Mouse (Mus musculus) kidney, embryonic 16.5 days (tissue): ENCODE data around the gene Serac1. TPM values are rescaled to one million over a fixed set of nuclear protein-coding genes. Genes with fewer than 3 reads are reported as not detected.
A peak's percentile ranks its signal among the peaks of the same experiment; 100 is the strongest.

ENCODE experiments used
- ATAC-seq: fragments of 200-750 bp; cut with Nextera tagmentation; 2 replicates; pipeline ENCODE4 v1.8.0; 2017; ENCODE audit warnings: moderate TSS enrichment; ENCODE audit not compliant: low FRiP score, low TSS enrichment
- H3K27ac ChIP-seq: fragments of 300-500 bp; sonication (generic); 2 replicates; pipeline ENCODE4 v1.5.1; 2014; ENCODE audit warnings: low read length
- H3K27me3 ChIP-seq: fragments of 300-500 bp; sonication (generic); 2 replicates; pipeline ENCODE4 v1.6.1; 2014; ENCODE audit warnings: low read length, control low read depth, mixed read lengths; ENCODE audit not compliant: insufficient read depth
- H3K36me3 ChIP-seq: fragments of 300-500 bp; sonication (generic); 2 replicates; pipeline ENCODE4 v1.6.1; 2014; ENCODE audit warnings: low read length, control low read depth, mixed read lengths; ENCODE audit not compliant: insufficient read depth
- H3K4me1 ChIP-seq: fragments of 300-500 bp; sonication (generic); 2 replicates; pipeline ENCODE4 v1.6.1; 2014; ENCODE audit warnings: low read length, control low read depth, mixed read lengths; ENCODE audit not compliant: insufficient read depth
- H3K4me2 ChIP-seq: fragments of 300-500 bp; sonication (generic); replicated peaks from 2 replicates; pipeline ENCODE4 v1.6.1; 2014; ENCODE audit warnings: low read depth, low read length
- H3K4me3 ChIP-seq: fragments of 300-500 bp; sonication (generic); 2 replicates; pipeline ENCODE4 v1.5.1; 2014; ENCODE audit warnings: mild to moderate bottlenecking, low read length
- H3K9ac ChIP-seq: fragments of 300-500 bp; sonication (generic); replicated peaks from 2 replicates; pipeline ENCODE4 v1.6.1; 2014; ENCODE audit warnings: low read length
- H3K9me3 ChIP-seq: fragments of 300-500 bp; sonication (generic); 2 replicates; pipeline ENCODE4 v1.6.1; 2016; ENCODE audit warnings: low read length, control low read depth
- WGBS: fragments of 180-500 bp; shearing (Covaris S2); extraction: QIAGEN DNeasy Blood & Tissue Kit; methylation state at CpG from one replicate; pipeline ENCODE4 v1.1.7; 2014; 5-methylcytosine and 5-hydroxymethylcytosine counted together
- polyA plus RNA-seq: library from polyadenylated mRNA; unstranded; fragments of >200 nt; fragmentation: Nextera tagmentation; extraction: Ambion mirVana; gene quantifications from 2 replicates; pipeline ENCODE4 v1.2.1, GENCODE M21; 2015

Serac1 gene
- polyA plus RNA-seq, 1 experiment from 2014 or later: 5.1 TPM

DNA sequence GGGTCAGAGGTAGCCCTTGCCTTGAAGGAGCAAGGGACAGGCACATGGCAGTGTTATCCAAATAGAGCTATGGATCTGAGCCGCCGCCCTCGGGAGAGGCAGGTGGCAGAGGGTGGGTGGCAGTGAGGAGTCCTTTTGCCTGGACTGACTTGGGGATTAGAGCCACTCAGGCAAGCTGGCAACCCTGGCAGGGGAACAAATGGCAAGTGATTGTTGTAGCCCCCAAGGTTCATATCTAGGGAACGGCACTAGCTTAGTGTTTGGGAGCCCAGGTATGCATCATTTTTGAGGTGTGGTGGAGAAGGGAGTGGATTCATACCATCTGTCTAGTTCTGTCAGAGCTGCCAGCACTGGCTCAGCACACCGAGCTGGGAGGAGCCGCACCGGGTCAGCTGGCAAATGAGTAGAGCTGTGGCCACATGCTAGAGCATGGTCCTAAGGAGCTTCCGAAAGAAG lies 78.6 kb downstream of the Serac1 start:
- Histone ChIP-seq H3K27me3 (no peaks in the 10 kb centered on the region), H3K4me1 (peaks cover 6% of the 10 kb centered on the region), H3K4me2 (no peak overlapping the region), H3K9me3 (no peaks in the 10 kb centered on the region), H3K36me3 (peaks cover 3% of the 10 kb centered on the region), H3K4me3 (no peak overlapping the region), H3K27ac (no peak overlapping the region), H3K9ac (no peak overlapping the region)
- WGBS: 89% methylated on average over 8 of the region's 8 CpGs
- ATAC-seq: no peak

DNA sequence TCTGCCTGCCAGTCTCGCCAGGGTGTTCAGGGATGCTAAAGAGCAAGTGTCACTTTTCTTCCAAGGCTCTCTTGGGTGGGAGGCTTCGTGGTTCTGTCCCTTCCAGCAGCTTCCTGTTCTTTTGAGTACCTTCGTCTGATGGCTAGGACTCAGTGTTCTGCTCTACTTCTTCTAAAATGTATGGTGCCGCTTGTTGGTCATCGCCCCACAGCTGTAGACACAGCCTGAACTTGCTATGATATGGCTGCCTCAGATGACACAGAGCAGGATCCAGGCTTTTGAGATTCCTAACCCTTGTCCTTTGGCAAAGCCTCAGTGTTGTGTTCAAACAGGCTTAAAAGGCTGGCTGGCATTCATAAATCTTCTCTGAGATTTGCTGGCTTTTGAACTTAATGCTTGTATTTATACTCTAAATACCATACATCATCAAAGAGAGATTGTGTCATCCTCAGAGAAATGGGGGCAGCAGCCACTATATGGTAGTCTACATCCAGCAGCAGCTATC lies 80.5 kb downstream of the Serac1 start:
- WGBS: 77% methylated on average over 5 of the region's 5 CpGs
- peaks cover 3% of the 10 kb centered on the region for H3K36me3 ChIP-seq
- no peaks in the 10 kb centered on the region for H3K27me3 ChIP-seq

DNA sequence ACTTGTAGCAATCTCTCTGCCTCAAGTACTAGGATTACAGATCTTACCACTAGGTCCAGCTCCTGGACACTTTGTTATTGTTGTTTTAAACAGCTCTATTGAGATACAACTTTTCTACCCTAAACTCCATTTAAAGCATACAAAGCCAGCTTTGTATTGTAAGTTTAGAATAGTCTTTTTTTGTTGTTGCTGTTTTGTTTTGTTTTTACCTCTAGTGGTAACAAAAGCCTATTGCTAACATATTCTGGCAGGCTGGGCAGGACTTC lies 81.4 kb downstream of the Serac1 start:
- Histone ChIP-seq H3K9me3 (no peaks in the 10 kb centered on the region), H3K9ac (no peak overlapping the region), H3K27me3 (no peaks in the 10 kb centered on the region), H3K27ac (no peak overlapping the region), H3K4me1 (no peaks in the 10 kb centered on the region), H3K4me2 (no peak overlapping the region), H3K36me3 (peaks cover 3% of the 10 kb centered on the region; the same call in 1 of the 2 replicates), H3K4me3 (no peak overlapping the region)
- ATAC-seq: no peak

More for the DNA sequence above, 80.5 kb downstream of the Serac1 start:
- Histone ChIP-seq H3K4me1 (no peaks in the 10 kb centered on the region), H3K4me3 (no peak overlapping the region), H3K9me3 (no peaks in the 10 kb centered on the region), H3K9ac (no peak overlapping the region), H3K27ac (no peak overlapping the region), H3K4me2 (no peak overlapping the region)
- no peak for ATAC-seq

DNA sequence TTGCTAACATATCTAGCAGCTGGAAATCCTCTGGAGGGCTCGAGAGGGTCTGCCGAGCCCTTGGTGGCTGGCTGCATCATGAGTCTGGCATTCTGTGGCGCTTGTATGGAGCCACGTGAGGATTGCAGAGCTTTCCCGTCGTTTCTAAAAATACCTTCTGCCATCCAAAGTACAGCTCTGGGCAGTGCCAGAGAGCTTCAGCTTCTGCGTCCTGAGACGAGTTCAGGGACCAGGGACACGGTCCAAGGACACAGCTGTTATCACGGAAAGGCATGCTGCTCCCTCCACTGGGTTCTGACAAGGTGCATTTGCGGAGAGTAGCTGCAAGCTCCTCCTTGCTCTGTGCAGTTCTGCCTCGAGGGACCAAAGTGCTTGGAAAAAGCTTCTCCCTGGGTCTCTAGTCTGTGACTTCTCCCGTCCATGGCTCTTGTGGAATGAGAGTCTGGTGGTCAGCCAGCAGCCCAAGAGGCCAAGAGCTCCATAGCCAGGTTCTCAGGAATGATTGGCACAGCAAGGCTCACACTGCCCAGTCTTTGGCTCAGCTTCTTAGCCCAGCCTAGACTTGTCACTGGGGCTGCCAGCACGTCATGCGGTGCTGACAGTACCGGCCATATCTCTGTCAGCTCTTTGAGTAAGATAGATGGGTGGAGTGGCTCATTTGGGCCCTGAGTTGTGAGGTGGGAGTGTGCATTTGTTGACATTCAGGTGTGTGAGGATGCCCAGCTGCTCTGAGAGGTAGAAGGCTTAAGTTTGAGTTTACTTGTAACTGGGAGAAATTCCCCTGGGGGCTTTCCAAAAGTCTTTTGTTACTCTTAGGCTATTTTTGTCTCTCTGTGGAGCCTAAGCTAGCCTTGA lies 81.9 kb downstream of the Serac1 start:
- Histone ChIP-seq H3K27ac (no peak overlapping the region), H3K4me1 (no peaks in the 10 kb centered on the region), H3K36me3 (no peaks in the 10 kb centered on the region), H3K9me3 (no peaks in the 10 kb centered on the region), H3K4me2 (no peak overlapping the region), H3K9ac (no peak overlapping the region), H3K4me3 (no peak overlapping the region), H3K27me3 (no peaks in the 10 kb centered on the region)
- WGBS: 57% methylated on average over 16 of the region's 16 CpGs
- ATAC-seq: no peak

DNA sequence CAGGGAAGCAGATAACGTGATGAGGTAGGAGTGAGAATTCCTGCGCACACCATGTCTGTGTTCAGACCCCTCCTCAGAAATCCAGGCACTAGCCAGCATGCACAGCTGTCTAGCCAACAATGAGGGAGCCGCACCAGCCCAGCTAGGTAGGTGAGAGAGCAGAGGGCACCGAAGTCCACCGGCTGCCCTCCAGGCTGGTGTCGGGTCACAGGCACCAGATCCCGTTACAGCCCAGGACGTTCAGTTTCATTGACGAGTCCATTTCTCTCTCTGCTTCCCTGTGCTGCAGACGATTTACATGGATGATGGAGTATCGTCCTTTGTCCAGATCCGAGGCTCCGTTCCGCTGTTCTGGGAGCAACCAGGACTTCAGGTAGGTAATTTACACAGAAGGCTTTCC lies 83.0 kb downstream of the Serac1 start:
- 59% methylated on average over 14 of the region's 14 CpGs for WGBS
- Histone ChIP-seq H3K27ac (no peak overlapping the region), H3K4me2 (no peak overlapping the region), H3K4me3 (no peak overlapping the region), H3K4me1 (no peaks in the 10 kb centered on the region), H3K27me3 (no peaks in the 10 kb centered on the region), H3K9ac (no peak overlapping the region), H3K9me3 (no peaks in the 10 kb centered on the region), H3K36me3 (no peaks in the 10 kb centered on the region)
- ATAC-seq: no peak

DNA sequence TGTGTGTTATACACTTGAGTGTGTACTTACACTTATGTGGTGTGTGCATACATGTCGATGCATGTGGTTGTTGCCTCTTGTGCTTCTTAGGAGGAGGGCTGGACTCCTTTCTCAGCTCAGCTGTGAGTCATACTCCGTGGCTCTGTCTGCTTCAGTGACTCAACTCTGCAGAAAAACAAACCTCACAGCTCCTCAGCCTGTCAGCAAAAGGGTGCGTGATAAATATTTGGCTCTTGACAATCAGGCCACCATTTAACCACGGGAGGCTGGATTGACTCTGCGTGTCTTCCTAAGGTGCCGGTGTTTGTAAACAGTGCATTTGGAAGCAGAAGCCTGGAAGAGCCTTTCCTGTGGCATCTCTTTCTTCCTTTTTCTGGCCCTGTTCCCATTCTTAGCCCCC lies 84.9 kb downstream of the Serac1 start:
- 50% methylated on average over 6 of the region's 6 CpGs for WGBS

DNA sequence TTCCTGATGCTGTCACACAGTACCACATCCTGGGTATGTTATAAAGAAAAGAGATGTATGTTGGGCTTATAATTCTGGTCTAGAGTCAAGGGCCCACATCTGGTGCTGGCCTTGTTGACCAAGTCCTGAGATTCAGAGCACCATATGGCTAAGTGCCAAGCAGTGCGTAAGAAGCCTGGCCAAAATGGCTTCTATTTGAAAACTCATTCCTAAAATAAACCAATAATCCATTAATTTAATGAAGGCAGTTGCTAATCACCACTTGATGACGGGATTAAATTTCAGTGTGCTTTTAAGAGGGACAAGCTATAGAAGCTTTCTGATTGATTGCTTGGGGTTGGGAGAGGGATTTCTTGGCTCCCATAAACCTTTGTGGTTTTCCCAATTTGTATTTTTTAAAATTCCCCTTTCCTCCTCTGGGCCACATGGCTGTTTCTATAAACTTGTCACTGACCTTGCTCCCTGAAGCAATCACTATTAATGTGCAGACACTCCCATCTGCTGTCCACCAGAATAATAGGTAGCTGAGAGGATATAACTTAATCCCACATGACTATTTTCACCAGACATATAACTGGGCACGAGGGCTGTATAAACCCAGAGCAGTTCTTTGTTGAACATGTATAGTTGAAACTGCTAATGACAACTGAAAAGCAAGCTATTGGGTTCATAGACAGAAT lies 85.8 kb downstream of the Serac1 start:
- Histone ChIP-seq H3K27me3 (no peaks in the 10 kb centered on the region), H3K4me3 (no peak overlapping the region), H3K36me3 (no peaks in the 10 kb centered on the region), H3K4me1 (no peaks in the 10 kb centered on the region), H3K9me3 (no peaks in the 10 kb centered on the region; the same call in 1 of the 2 replicates), H3K4me2 (no peak overlapping the region), H3K27ac (no peak overlapping the region), H3K9ac (no peak overlapping the region)
- ATAC-seq: no peak
- 59% methylated on average over 3 of the region's 3 CpGs for WGBS

More for the DNA sequence above, 84.9 kb downstream of the Serac1 start:
- no peaks in the 10 kb centered on the region for H3K4me1 ChIP-seq
- no peak overlapping the region for H3K9ac ChIP-seq
- H3K9me3 ChIP-seq: no peaks in the 10 kb centered on the region; the same call in 1 of the 2 replicates
- H3K4me2 ChIP-seq: no peak overlapping the region
- no peak overlapping the region for H3K27ac ChIP-seq
- no peak overlapping the region for H3K4me3 ChIP-seq
- no peaks in the 10 kb centered on the region for H3K36me3 ChIP-seq
- no peak for ATAC-seq
- no peaks in the 10 kb centered on the region for H3K27me3 ChIP-seq

DNA sequence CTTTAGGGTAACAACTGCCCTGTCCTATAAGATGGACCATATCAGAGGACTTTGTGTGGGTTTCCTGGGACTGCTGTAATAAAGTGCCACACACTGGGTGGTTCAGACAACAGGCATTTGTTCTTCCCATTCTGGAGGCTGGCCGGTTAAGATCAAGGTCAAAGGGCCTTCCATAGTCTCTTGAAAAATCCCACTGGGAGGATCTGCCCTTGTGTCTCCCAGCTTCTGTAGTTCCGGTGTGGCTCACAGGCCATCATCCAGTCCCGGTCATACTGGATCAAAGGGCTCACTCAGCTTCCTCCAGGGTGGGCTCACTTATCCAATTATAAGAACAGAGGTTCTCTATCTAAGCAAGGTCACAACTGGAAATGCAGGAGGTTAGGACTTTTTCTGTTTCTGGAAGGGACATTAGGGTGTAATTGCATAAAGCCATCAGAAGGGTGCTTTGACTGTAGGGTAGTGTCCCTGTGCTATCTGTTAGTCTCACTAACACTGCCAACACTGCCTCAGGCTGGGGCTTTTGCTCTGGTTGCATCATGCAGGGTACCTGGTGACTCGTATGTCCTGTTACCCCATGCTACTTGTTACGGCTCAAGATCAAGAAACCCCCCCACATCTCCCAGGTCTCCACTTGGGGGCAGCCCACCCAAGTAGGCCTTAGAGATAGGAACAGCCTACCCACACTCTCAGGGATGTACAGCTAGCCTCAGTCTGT lies 86.5 kb downstream of the Serac1 start:
- 0 out of 2 replicates have a peak, but pooled peaks have one; percentile 19 for ATAC-seq
- Histone ChIP-seq H3K4me2 (no peak overlapping the region), H3K4me1 (peaks cover 1% of the 10 kb centered on the region), H3K27ac (no peak overlapping the region), H3K9me3 (no peaks in the 10 kb centered on the region; the same call in 1 of the 2 replicates), H3K27me3 (no peaks in the 10 kb centered on the region), H3K36me3 (no peaks in the 10 kb centered on the region), H3K4me3 (no peak overlapping the region), H3K9ac (no peak overlapping the region)
- WGBS: 69% methylated on average over 5 of the region's 5 CpGs
